Mouse (Mus musculus) embryonic fibroblast, embryonic 13.5 days (primary cell): ENCODE data around the gene Sarnp. TPM values are rescaled to one million over a fixed set of nuclear protein-coding genes. Genes with fewer than 3 reads are reported as not detected.

ENCODE experiments used
- H3K27ac ChIP-seq: 2 replicates; pipeline ENCODE4 v1.5.1; 2012; ENCODE audit warnings: low read length, control low read depth, inconsistent platforms; ENCODE audit not compliant: insufficient read depth
- H3K4me1 ChIP-seq: 2 replicates; pipeline ENCODE4 v1.6.1; 2011; ENCODE audit warnings: low read length; ENCODE audit not compliant: control insufficient read depth, insufficient read depth
- H3K4me3 ChIP-seq: 2 replicates; pipeline ENCODE4 v1.5.1; 2011; ENCODE audit warnings: mild to moderate bottlenecking, control low read depth, low read length; ENCODE audit not compliant: insufficient read depth
- CTCF ChIP-seq: IDR thresholded peaks from 2 replicates; pipeline ENCODE4 v1.5.1; 2011; ENCODE audit warnings: mild to moderate bottlenecking, control low read depth, low read length, moderate library complexity, borderline replicate concordance; ENCODE audit not compliant: insufficient read depth
- POLR2A ChIP-seq: IDR thresholded peaks from 2 replicates; pipeline ENCODE4 v1.6.1; 2011; ENCODE audit warnings: low read depth, mild to moderate bottlenecking, control low read depth, low read length, moderate library complexity
- polyA plus RNA-seq: library from polyadenylated mRNA; stranded (reverse); fragments of >200 nt; gene quantifications from 2 replicates; pipeline ENCODE4 v1.2.4, GENCODE M21; 2011; ENCODE audit warnings: low read depth; ENCODE audit not compliant: missing spikeins, insufficient read length

Gene Sarnp
- polyA plus RNA-seq, 1 experiment: 112 TPM

GRCm38 (mm10) chr10:128921251-128921650, 104.1 kb downstream of the Sarnp start:
- Histone ChIP-seq H3K27ac (peak overlapping the region; percentile 83), H3K4me1 (peaks cover 32% of the 10 kb centered on the region), H3K4me3 (no peak overlapping the region)
- TF ChIP-seq POLR2A (0 out of 2 replicates have a peak, but pooled peaks have one; percentile 36), CTCF (no peak)

DNA sequence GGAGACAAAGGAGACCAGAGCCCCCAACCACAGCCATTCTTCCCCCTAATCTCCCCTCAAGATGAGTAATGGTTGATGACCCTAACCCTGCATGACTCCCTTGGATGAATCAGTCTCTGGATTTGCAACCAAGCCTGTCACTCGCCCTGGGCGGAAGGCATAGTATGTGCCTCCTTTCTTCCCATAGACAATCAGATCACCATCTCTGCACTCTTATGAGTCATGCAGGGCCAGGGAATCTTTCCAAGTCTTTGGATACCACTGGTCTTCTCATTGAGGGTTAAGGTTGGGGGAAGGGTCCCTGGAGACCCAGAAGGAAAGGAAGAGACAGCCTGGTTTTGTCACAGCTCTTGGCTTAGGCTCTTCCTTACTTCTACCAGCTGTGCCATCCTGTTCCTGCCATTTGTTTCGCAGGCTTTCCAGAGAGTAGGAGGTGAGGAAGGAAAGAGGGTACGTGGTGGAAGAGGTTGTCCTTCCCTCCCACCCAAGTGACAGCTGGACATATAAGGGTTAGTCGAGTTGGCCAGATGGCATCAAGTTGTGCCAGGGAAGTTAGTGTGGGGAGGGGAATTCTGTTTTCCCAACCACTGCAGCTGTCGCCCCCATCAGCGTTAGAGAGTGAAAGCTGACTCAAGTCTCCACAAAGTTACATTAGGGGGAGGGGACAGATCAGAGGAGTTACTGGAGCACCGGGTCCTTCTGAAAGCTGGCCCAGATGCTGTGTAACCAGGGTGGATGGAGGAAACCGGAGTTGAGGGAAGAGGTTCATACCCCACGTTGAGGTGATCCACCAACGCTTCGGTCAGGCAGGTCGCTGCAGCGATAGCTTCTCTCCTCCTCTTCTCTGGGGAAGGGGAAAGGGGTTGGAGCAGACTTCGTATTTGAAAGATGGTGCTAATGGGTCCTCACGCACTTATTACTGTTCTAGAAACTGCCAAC, 105.0 kb downstream of the Sarnp start:
- H3K27ac ChIP-seq: peak overlapping the region; percentile 83
- TF ChIP-seq CTCF: no peak
- TF ChIP-seq POLR2A: no peak; the same call in none of the 2 replicates
- H3K4me3 ChIP-seq: 0 out of 2 replicates have a peak overlapping the region, but pooled peaks have one; percentile 11
- peaks cover 28% of the 10 kb centered on the region for H3K4me1 ChIP-seq

- TF ChIP-seq POLR2A (0 out of 2 replicates have a peak, but pooled peaks have one; percentile 40), CTCF (no peak)
- Histone ChIP-seq H3K4me1 (peaks cover 28% of the 10 kb centered on the region), H3K4me3 (peak within 1 kb of the TSS; percentile 50), H3K27ac (peak within 1 kb of the TSS; percentile 96)
Measured at GRCm38 (mm10) chr10:128922822-128923012, 105.6 kb downstream of the Sarnp start, which contains the start of gene Rdh5. Gene Rdh5 (minus strand): TSS chr10:128922888.

- H3K4me1 ChIP-seq: peaks cover 29% of the 10 kb centered on the region
- peak overlapping the region; percentile 96 for H3K27ac ChIP-seq
- peak overlapping the region; percentile 50 for H3K4me3 ChIP-seq
- TF ChIP-seq POLR2A (peak; percentile 85), CTCF (no peak)
Measured at GRCm38 (mm10) chr10:128923013-128923691, 106.0 kb downstream of the Sarnp start.

DNA sequence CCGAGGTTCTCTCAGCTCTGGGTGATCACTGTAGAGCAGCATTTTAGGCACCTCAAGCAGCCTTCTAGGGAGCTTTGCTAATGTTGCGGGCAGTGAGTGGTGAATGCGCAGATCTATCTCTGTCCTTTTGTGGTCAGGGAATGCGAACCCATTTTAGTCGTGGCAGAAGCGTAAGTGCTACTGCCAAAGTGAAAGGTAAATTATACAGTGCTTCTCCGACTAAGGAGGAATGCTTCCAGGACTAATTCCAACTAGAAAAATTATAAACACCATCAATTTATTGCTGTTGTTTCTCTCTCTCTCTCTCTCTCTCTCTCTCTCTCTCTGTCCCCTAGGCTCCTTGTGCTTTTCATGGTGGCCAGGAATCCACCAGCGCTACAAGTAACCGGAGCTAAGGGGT, 106.8 kb downstream of the Sarnp start, which contains the start of gene Bloc1s1:
Gene Bloc1s1 (minus strand): TSS at position 101 of the 400 bp plus-strand sequence.
- H3K4me3 ChIP-seq: peak within 1 kb of the TSS; percentile 50
- TF ChIP-seq CTCF (no peak), POLR2A (no peak)
- peaks cover 31% of the 10 kb centered on the region for H3K4me1 ChIP-seq
- peak within 1 kb of the TSS; percentile 96 for H3K27ac ChIP-seq

Other genes starting within 250 kb of the Sarnp start
- gene Erbb3, start 227.7 kb upstream of the Sarnp start, polyA plus RNA-seq: 0.13 and 0.70 TPM in 2 replicates
- 1,073 and 1,205 TPM in 2 replicates for gene Rps26, start 190.6 kb upstream of the Sarnp start, polyA plus RNA-seq
- gene Ikzf4, start 171.3 kb upstream of the Sarnp start, polyA plus RNA-seq: 2.3 and 4.8 TPM in 2 replicates
- 14.3 and 15.7 TPM in 2 replicates for gene Suox, start 143.3 kb upstream of the Sarnp start, polyA plus RNA-seq
- 88.8 and 96.7 TPM in 2 replicates for gene Rab5b, start 121.1 kb upstream of the Sarnp start, polyA plus RNA-seq
- gene Pmel, start 113.1 kb upstream of the Sarnp start, polyA plus RNA-seq: 0.68 and 0.87 TPM in 2 replicates
- gene Cdk2, start 112.3 kb upstream of the Sarnp start, polyA plus RNA-seq: 49.3 and 66.6 TPM in 2 replicates
- gene Dgka, start 72.5 kb upstream of the Sarnp start, polyA plus RNA-seq: 14.6 and 19.0 TPM in 2 replicates
- gene Pym1, start 69.4 kb upstream of the Sarnp start, polyA plus RNA-seq: 29.5 and 38.2 TPM in 2 replicates
- gene Mmp19, start 26.4 kb upstream of the Sarnp start, polyA plus RNA-seq: 43.6 and 54.0 TPM in 2 replicates
- gene Dnajc14, start 13.3 kb upstream of the Sarnp start, polyA plus RNA-seq: 55.5 and 59.0 TPM in 2 replicates
- 34.4 and 44.8 TPM in 2 replicates for gene Tmem198b, start 13.0 kb upstream of the Sarnp start, polyA plus RNA-seq
- 30.4 and 31.2 TPM in 2 replicates for gene Ormdl2, start 4.3 kb downstream of the Sarnp start, polyA plus RNA-seq
- 16.3 and 19.4 TPM in 2 replicates for gene Gdf11, start 74.4 kb downstream of the Sarnp start, polyA plus RNA-seq
- gene Cd63, start 83.7 kb downstream of the Sarnp start, polyA plus RNA-seq: 686 and 779 TPM in 2 replicates
- gene Rdh5, start 105.6 kb downstream of the Sarnp start, polyA plus RNA-seq: 5.5 and 7.7 TPM in 2 replicates
- 80.5 and 91.4 TPM in 2 replicates for gene Bloc1s1, start 106.7 kb downstream of the Sarnp start, polyA plus RNA-seq
- 16.9 and 22.1 TPM in 2 replicates for gene Itga7, start 116.5 kb downstream of the Sarnp start, polyA plus RNA-seq
- gene Mettl7b, start 143.7 kb downstream of the Sarnp start, polyA plus RNA-seq: not detected in 2 replicates
- not detected in 2 replicates for gene Olfr9, start 172.1 kb downstream of the Sarnp start, polyA plus RNA-seq
- not detected in 2 replicates for gene Olfr763, start 193.5 kb downstream of the Sarnp start, polyA plus RNA-seq
- not detected in 2 replicates for gene Olfr764-ps1, start 222.6 kb downstream of the Sarnp start, polyA plus RNA-seq
- gene Olfr765, start 232.7 kb downstream of the Sarnp start, polyA plus RNA-seq: not detected in 2 replicates